24 mouse cellular contexts compared by ENCODE assay signal in genomic region chr2:65891590-65891989, GRCm38 (mm10). TPM values are rescaled to one million over a fixed set of nuclear protein-coding genes. Genes with fewer than 3 reads are reported as not detected.
DNase-seq lines count a peak whose midpoint lies in the region; ATAC-seq and TF ChIP-seq lines count a peak whose summit lies in the region.
"Had no signal": no experiment of that assay in that cellular context is flagged by ENCODE, and none has a peak within 500 bp of the region (broad histone marks: within the 10 kb centered on the region; RNA-seq: fewer than 3 reads in every experiment).

No protein-coding gene starts in this region.

- H3K4me2 ChIP-seq in hindbrain, embryonic 14.5 days (replicated peaks): no peak overlapping the region
- no peak overlapping the region for H3K4me2 ChIP-seq in hindbrain, embryonic 12.5 days (replicated peaks)
- H3K4me2 ChIP-seq in midbrain, embryonic 15.5 days: no peak overlapping the region
- no peak overlapping the region for H3K4me2 ChIP-seq in midbrain, postnatal 0 days (ENCODE audit: low read depth, low read length, poor library complexity, severe bottlenecking)
- no peak overlapping the region for H3K4me2 ChIP-seq in kidney, embryonic 14.5 days (replicated peaks; ENCODE audit: low read depth, low read length)
- H3K4me2 ChIP-seq: embryonic facial prominence, embryonic 15.5 days; heart, embryonic 11.5 days; heart, embryonic 15.5 days; hindbrain, embryonic 15.5 days had no signal

- TF ChIP-seq CTCF in midbrain, postnatal 0 days (IDR thresholded peaks at IDR 0.05): no peak

- H3K36me3 ChIP-seq in hindbrain, embryonic 14.5 days (replicated peaks; ENCODE audit: control insufficient read depth, insufficient read depth): no peaks in the 10 kb centered on the region
- no peaks in the 10 kb centered on the region for H3K36me3 ChIP-seq in hindbrain, embryonic 12.5 days
- no peaks in the 10 kb centered on the region for H3K36me3 ChIP-seq in midbrain, embryonic 15.5 days (replicated peaks)
- H3K36me3 ChIP-seq in midbrain, postnatal 0 days (ENCODE audit: insufficient read depth, low read length): no peaks in the 10 kb centered on the region
- no peaks in the 10 kb centered on the region for H3K36me3 ChIP-seq in kidney, embryonic 14.5 days (ENCODE audit: control insufficient read depth, insufficient read depth, low read length)
- H3K36me3 ChIP-seq: embryonic facial prominence, embryonic 15.5 days; forebrain, embryonic 10.5 days; heart, embryonic 15.5 days; hindbrain, embryonic 15.5 days had no signal

- ATAC-seq in hindbrain, embryonic 14.5 days (ENCODE audit: low FRiP score): no peak
- no peak for ATAC-seq in hindbrain, embryonic 12.5 days (ENCODE audit: low FRiP score)
- no peak for ATAC-seq in midbrain, embryonic 15.5 days (replicated peaks)
- ATAC-seq in midbrain, postnatal 0 days (ENCODE audit: low FRiP score): no peak
- no peak for ATAC-seq in kidney, embryonic 14.5 days (ENCODE audit: low FRiP score, low TSS enrichment)
- ATAC-seq: forebrain, embryonic 14.5 days; intestine, embryonic 16.5 days had no signal

- H3K27me3 ChIP-seq in hindbrain, embryonic 14.5 days (ENCODE audit: control insufficient read depth, insufficient read depth, low read length): no peaks in the 10 kb centered on the region
- no peaks in the 10 kb centered on the region for H3K27me3 ChIP-seq in hindbrain, embryonic 12.5 days
- H3K27me3 ChIP-seq in midbrain, embryonic 15.5 days (replicated peaks): no peaks in the 10 kb centered on the region
- no peaks in the 10 kb centered on the region for H3K27me3 ChIP-seq in midbrain, postnatal 0 days (ENCODE audit: insufficient read depth, low read length)
- no peaks in the 10 kb centered on the region for H3K27me3 ChIP-seq in kidney, embryonic 14.5 days (ENCODE audit: control insufficient read depth, insufficient read depth, low read length)
- H3K27me3 ChIP-seq: embryonic facial prominence, embryonic 15.5 days; heart, embryonic 15.5 days; hindbrain, embryonic 15.5 days had no signal

- no peak overlapping the region for H3K9ac ChIP-seq in hindbrain, embryonic 14.5 days
- H3K9ac ChIP-seq in hindbrain, embryonic 12.5 days: no peak overlapping the region
- no peak overlapping the region for H3K9ac ChIP-seq in midbrain, embryonic 15.5 days
- H3K9ac ChIP-seq in midbrain, postnatal 0 days (replicated peaks; ENCODE audit: low read length, poor library complexity, severe bottlenecking): no peak overlapping the region
- no peak overlapping the region for H3K9ac ChIP-seq in kidney, embryonic 14.5 days (ENCODE audit: low read depth, low read length)
- H3K9ac ChIP-seq: embryonic facial prominence, embryonic 15.5 days; heart, embryonic 15.5 days; hindbrain, embryonic 15.5 days had no signal

- no peak overlapping the region for H3K4me3 ChIP-seq in hindbrain, embryonic 14.5 days (replicated peaks; ENCODE audit: low read length)
- no peak overlapping the region for H3K4me3 ChIP-seq in hindbrain, embryonic 12.5 days
- H3K4me3 ChIP-seq in midbrain, embryonic 15.5 days: no peak overlapping the region
- H3K4me3 ChIP-seq in midbrain, postnatal 0 days (ENCODE audit: low read depth, low read length): no peak overlapping the region
- no peak overlapping the region for H3K4me3 ChIP-seq in kidney, embryonic 14.5 days (ENCODE audit: low read length)
- H3K4me3 ChIP-seq: embryonic facial prominence, embryonic 15.5 days; erythroblast, embryonic 14.5 days; forebrain, embryonic 10.5 days; heart, adult 2 months; heart, embryonic 15.5 days; hindbrain, embryonic 15.5 days had no signal

- 82% methylated on average over 3 of the region's 3 CpGs for WGBS in hindbrain, embryonic 14.5 days
- WGBS in hindbrain, embryonic 12.5 days: 91% methylated on average over 3 of the region's 3 CpGs
- 84% methylated on average over 3 of the region's 3 CpGs for WGBS in midbrain, embryonic 15.5 days
- 94% methylated on average over 3 of the region's 3 CpGs for WGBS in midbrain, postnatal 0 days
- WGBS in kidney, embryonic 14.5 days: 59% methylated on average over 3 of the region's 3 CpGs

- H3K9me3 ChIP-seq in hindbrain, embryonic 14.5 days (ENCODE audit: control insufficient read depth, low read length): no peaks in the 10 kb centered on the region
- no peaks in the 10 kb centered on the region for H3K9me3 ChIP-seq in hindbrain, embryonic 12.5 days (replicated peaks)
- no peaks in the 10 kb centered on the region for H3K9me3 ChIP-seq in midbrain, embryonic 15.5 days
- H3K9me3 ChIP-seq in midbrain, postnatal 0 days (ENCODE audit: low read length): no peaks in the 10 kb centered on the region
- H3K9me3 ChIP-seq in kidney, embryonic 14.5 days (ENCODE audit: control insufficient read depth, low read length): no peaks in the 10 kb centered on the region
- H3K9me3 ChIP-seq: embryonic facial prominence, embryonic 15.5 days; forebrain, embryonic 10.5 days; heart, embryonic 15.5 days; hindbrain, embryonic 15.5 days had no signal

- 0 out of 2 replicates have a peak, but pooled peaks cover 5% of the 10 kb centered on the region for H3K4me1 ChIP-seq in hindbrain, embryonic 14.5 days (replicated peaks; ENCODE audit: control insufficient read depth, insufficient read depth, low read length)
- peaks cover 4% of the 10 kb centered on the region for H3K4me1 ChIP-seq in hindbrain, embryonic 12.5 days
- H3K4me1 ChIP-seq in midbrain, embryonic 15.5 days: peaks cover 3% of the 10 kb centered on the region
- no peaks in the 10 kb centered on the region for H3K4me1 ChIP-seq in midbrain, postnatal 0 days (ENCODE audit: insufficient read depth, low read length)
- H3K4me1 ChIP-seq in kidney, embryonic 14.5 days (ENCODE audit: control insufficient read depth, insufficient read depth, low read length): no peaks in the 10 kb centered on the region
- H3K4me1 ChIP-seq: embryonic facial prominence, embryonic 15.5 days had no signal

- peak overlapping the region; percentile 12; the same call in 1 of the 2 replicates for H3K27ac ChIP-seq in hindbrain, embryonic 14.5 days
- H3K27ac ChIP-seq in hindbrain, embryonic 12.5 days: no peak overlapping the region
- 0 out of 2 replicates have a peak overlapping the region, but pooled peaks have one; percentile 15 for H3K27ac ChIP-seq in midbrain, embryonic 15.5 days
- no peak overlapping the region for H3K27ac ChIP-seq in midbrain, postnatal 0 days (ENCODE audit: low read depth, low read length)
- H3K27ac ChIP-seq in kidney, embryonic 14.5 days (ENCODE audit: low read depth, low read length): no peak overlapping the region
- H3K27ac ChIP-seq: embryonic facial prominence, embryonic 15.5 days; forebrain, embryonic 10.5 days; heart, adult 2 months; heart, embryonic 15.5 days; hindbrain, embryonic 15.5 days had no signal

- no peak for DNase-seq in hindbrain, embryonic 14.5 days (ENCODE audit: low spot score)
- DNase-seq in midbrain, postnatal 0 days (ENCODE audit: low spot score): no peak
- peak; percentile 22 for DNase-seq in cerebellum, adult 11 months
- peak; percentile 69 for DNase-seq in cerebellum, adult 9-10 months
- no peak for DNase-seq in gastrocnemius, postnatal 4 days (ENCODE audit: low spot score in 2 of 2)
- DNase-seq: adrenal gland, postnatal 10 days; embryo, embryonic 11 days; gastrocnemius, postnatal 36 days; heart, adult 2 months; heart, postnatal 14 days had no signal

RNA-seq across cellular contexts. Expression of gene Csrnp3, which starts 46.0 kb away (rescaled TPM):
- 54.4 and 56.0 TPM in 2 replicates for polyA plus RNA-seq in hindbrain, embryonic 14.5 days (2014; fragmentation: Nextera tagmentation; extraction: Ambion mirVana)
- polyA plus RNA-seq in hindbrain, embryonic 12.5 days (2016; fragmentation: Nextera tagmentation; extraction: Ambion mirVana): 34.3 and 37.2 TPM in 2 replicates
- polyA plus RNA-seq in midbrain, embryonic 15.5 days (2015; fragmentation: Nextera tagmentation; extraction: Ambion mirVana): 62.3 and 70.4 TPM in 2 replicates
- 97.1 and 118 TPM in 2 replicates for total RNA-seq in midbrain, postnatal 0 days (2014; rRNA removed)
- polyA plus RNA-seq in midbrain, postnatal 0 days (2015; fragmentation: Nextera tagmentation; extraction: Ambion mirVana): 35.6 and 46.5 TPM in 2 replicates
- total RNA-seq in gastrocnemius, postnatal 4 days (2021): 1 to 10 TPM; 2.8 to 3.5 TPM
- polyA plus RNA-seq in kidney, embryonic 14.5 days (2014; fragmentation: Nextera tagmentation; extraction: Ambion mirVana): 2.5 and 3.1 TPM in 2 replicates
- total RNA-seq: common myeloid progenitor, adult 5-6 weeks; MEL had no signal
- polyA plus RNA-seq: C2C12; erythroblast, embryonic 14.5 days had no signal

Comparison
In these comparisons a context has a peak if more than half of its experiments do, and no peak if none do; other contexts are left out.
1. H3K27ac ChIP-seq: peak in hindbrain, embryonic 14.5 days (single experiment) and midbrain, embryonic 15.5 days (single experiment); none in hindbrain, embryonic 12.5 days (single experiment), midbrain, postnatal 0 days (single experiment) and kidney, embryonic 14.5 days (single experiment).
2. DNase-seq: peak in cerebellum, adult 11 months (single experiment) and cerebellum, adult 9-10 months (single experiment); none in hindbrain, embryonic 14.5 days (single experiment), midbrain, postnatal 0 days (single experiment) and gastrocnemius, postnatal 4 days (0 of 2).